Mouse (Mus musculus) forebrain, embryonic 10.5 days (tissue): ENCODE data around the gene Rsc1a1. TPM values are rescaled to one million over a fixed set of nuclear protein-coding genes. Genes with fewer than 3 reads are reported as not detected.

Experiments used
- DNase-seq: peaks from one replicate; pipeline ENCODE4 v3.0.0-alpha.2; 2017; ENCODE audit warnings: low spot score; ENCODE audit errors: extremely low spot score
- H3K27ac ChIP-seq: fragments of 300-500 bp; sonication (generic); 2 replicates; pipeline ENCODE4 v1.5.1; 2016; ENCODE audit warnings: mild to moderate bottlenecking
- H3K27me3 ChIP-seq: fragments of 300-500 bp; sonication (generic); 2 replicates; pipeline ENCODE4 v1.6.1; 2016; ENCODE audit warnings: mild to moderate bottlenecking; ENCODE audit not compliant: poor library complexity, severe bottlenecking
- H3K36me3 ChIP-seq: fragments of 300-500 bp; sonication (generic); replicated peaks from 2 replicates; pipeline ENCODE4 v1.6.1; 2016; ENCODE audit warnings: mild to moderate bottlenecking, moderate library complexity
- H3K4me1 ChIP-seq: fragments of 300-500 bp; sonication (generic); 2 replicates; pipeline ENCODE4 v1.6.1; 2016
- H3K4me3 ChIP-seq: fragments of 300-500 bp; sonication (generic); 2 replicates; pipeline ENCODE4 v1.5.1; 2016; ENCODE audit warnings: mild to moderate bottlenecking, moderate library complexity
- H3K9me3 ChIP-seq: fragments of 300-500 bp; sonication (generic); 2 replicates; pipeline ENCODE4 v1.6.1; 2016; ENCODE audit warnings: mild to moderate bottlenecking, moderate library complexity
- whole genome bisulfite sequencing: fragments of 180-500 bp; shearing (Covaris S2); methylation state at CpG from one replicate; pipeline ENCODE4 v1.1.7; 2016; 5-methylcytosine and 5-hydroxymethylcytosine counted together
- polyA plus RNA-seq: library from polyadenylated mRNA; unstranded; fragments of >200 nt; fragmentation: Nextera tagmentation; extraction: Ambion mirVana; gene quantifications from 2 replicates; pipeline ENCODE4 v1.2.1, GENCODE M21; 2016

Gene Rsc1a1
- polyA plus RNA-seq, 1 experiment from 2014 or later, result 2.5 TPM

DNA sequence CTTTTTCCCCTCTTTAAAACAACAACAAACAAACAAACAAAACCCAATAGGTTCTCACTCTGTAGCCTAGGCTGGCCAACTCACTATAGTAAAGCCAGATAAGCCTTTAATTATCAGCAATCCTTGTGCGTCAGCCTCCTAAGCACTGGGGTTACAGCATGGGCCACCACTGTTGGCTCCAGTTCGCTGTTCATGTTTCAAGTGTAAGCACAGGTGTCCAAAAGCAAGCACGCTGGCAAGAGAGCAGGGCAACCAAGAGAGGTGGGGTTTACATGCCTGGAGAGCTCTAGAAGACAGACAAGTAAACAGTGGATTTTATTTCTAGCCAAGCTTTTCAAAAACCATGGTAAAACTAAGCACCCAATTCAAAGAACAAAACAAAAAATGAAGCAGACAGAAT is 694 bp upstream of the Rsc1a1 start:
- Histone ChIP-seq H3K4me3 (no peak overlapping the region), H3K4me1 (peaks cover 10% of the 10 kb centered on the region), H3K9me3 (no peaks in the 10 kb centered on the region), H3K36me3 (peaks cover 87% of the 10 kb centered on the region), H3K27ac (no peak overlapping the region), H3K27me3 (no peaks in the 10 kb centered on the region)
- 93% methylated on average over 3 of the region's 3 CpGs for WGBS
- no peak for DNase-seq

DNA sequence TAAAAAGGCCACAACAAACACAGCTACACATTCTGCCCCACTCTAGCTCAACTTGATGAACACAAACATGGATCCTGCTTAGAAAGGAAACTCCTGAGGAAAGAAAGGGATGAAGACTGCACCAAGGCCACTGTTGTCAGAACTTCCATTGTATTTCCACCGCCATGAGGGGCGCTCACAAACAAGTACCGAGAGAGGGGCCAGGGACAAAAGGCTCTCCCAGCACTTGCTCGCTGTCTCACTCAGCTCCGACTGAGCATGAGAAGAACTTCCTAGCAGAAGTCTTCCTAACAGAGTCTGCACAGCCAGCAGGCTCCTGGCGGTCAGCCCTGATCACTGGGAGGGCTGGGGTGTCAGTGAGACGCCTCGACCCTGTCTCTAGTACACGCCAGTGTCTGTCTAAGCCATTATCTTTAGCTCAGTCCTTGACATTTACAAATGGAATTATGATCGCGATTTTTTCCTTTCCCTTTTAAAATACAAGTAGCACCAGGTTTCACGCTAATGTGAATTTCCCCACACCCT is 2.6 kb downstream of the Rsc1a1 start:
- Histone ChIP-seq H3K9me3 (no peaks in the 10 kb centered on the region), H3K4me3 (no peak overlapping the region), H3K27ac (0 out of 2 replicates have a peak overlapping the region, but pooled peaks have one; percentile 36), H3K27me3 (no peaks in the 10 kb centered on the region), H3K4me1 (peaks cover 26% of the 10 kb centered on the region), H3K36me3 (peaks cover 63% of the 10 kb centered on the region)
- DNase-seq, result no peak
- 67% methylated on average over 12 of the region's 12 CpGs for WGBS

DNA sequence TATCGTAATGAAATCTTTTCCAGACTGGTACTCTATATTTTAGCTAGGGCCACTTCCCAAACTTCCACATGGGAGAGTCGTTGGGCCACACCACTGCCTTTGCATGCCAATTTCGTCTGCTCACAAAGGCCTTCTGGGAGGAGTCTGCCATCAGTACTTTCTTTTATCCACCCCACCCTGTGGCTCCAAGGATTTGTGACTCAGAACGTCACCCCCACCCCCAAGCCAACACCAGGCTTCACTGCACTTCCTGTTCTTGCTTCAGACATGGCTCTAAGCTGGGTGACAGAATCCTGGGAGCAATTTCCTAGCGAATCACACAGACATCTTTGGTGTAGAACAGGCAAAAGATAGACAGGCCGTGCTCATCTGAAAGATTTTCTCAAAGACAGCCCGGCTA is 3.6 kb downstream of the Rsc1a1 start:
- Histone ChIP-seq H3K27ac (no peak overlapping the region), H3K36me3 (peaks cover 57% of the 10 kb centered on the region)

DNA sequence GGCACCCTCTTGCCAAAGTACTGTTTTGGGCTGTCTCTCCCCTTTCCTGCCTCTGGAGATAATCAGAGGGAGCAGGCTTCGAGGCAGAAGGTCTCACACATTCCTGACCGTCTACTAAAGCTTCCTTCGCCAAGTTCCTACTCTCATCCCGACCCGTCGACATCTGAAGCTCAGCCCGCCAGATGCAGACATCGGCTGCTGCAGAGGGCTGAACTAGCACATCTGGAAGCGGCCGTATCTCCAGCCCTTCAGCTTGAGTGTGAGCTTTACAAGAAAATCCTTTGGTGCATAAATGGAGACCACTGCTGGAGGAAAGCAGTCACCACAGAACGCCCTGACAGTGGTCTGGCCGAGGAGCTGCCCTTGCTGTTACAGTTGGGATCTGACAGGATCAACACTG is 4.5 kb downstream of the Rsc1a1 start:
- no peak for DNase-seq

More for the DNA sequence above, 3.6 kb downstream of the Rsc1a1 start:
- no peaks in the 10 kb centered on the region for H3K9me3 ChIP-seq
- H3K27me3 ChIP-seq, result no peaks in the 10 kb centered on the region
- H3K4me3 ChIP-seq, result no peak overlapping the region
- H3K4me1 ChIP-seq, result peaks cover 26% of the 10 kb centered on the region
- WGBS, result 73% methylated on average over 7 of the region's 7 CpGs
- no peak for DNase-seq

DNA sequence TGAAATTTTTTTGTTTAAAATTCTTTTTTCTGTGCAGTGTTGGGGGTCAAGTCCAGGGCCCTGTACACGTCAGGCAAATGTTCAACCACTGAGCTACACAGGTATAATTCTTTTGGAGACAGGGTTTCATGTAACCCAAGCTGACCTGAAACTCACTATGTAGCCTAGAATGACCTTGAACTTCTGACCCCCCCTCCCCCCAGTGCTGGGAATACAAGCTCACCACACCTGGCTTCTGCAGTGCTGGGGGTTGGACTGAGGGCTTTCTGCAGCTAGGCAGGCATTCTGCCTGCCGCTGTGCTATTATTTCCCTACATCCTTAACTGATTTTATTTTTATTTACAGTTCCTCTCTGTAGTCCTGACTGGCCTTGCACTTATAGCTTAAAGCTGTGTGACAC is 6.4 kb downstream of the Rsc1a1 start:
- H3K27me3 ChIP-seq, result no peaks in the 10 kb centered on the region
- no peak for DNase-seq
- peaks cover 30% of the 10 kb centered on the region for H3K36me3 ChIP-seq
- H3K9me3 ChIP-seq, result no peaks in the 10 kb centered on the region
- H3K4me3 ChIP-seq, result no peak overlapping the region
- H3K4me1 ChIP-seq, result peaks cover 26% of the 10 kb centered on the region
- 90% methylated on average over 2 of the region's 2 CpGs for WGBS
- H3K27ac ChIP-seq, result no peak overlapping the region

More for the DNA sequence above, 4.5 kb downstream of the Rsc1a1 start:
- Histone ChIP-seq H3K27me3 (no peaks in the 10 kb centered on the region), H3K4me3 (no peak overlapping the region), H3K9me3 (no peaks in the 10 kb centered on the region), H3K4me1 (peaks cover 26% of the 10 kb centered on the region), H3K36me3 (peaks cover 48% of the 10 kb centered on the region), H3K27ac (no peak overlapping the region)
- WGBS, result 73% methylated on average over 12 of the region's 12 CpGs

DNA sequence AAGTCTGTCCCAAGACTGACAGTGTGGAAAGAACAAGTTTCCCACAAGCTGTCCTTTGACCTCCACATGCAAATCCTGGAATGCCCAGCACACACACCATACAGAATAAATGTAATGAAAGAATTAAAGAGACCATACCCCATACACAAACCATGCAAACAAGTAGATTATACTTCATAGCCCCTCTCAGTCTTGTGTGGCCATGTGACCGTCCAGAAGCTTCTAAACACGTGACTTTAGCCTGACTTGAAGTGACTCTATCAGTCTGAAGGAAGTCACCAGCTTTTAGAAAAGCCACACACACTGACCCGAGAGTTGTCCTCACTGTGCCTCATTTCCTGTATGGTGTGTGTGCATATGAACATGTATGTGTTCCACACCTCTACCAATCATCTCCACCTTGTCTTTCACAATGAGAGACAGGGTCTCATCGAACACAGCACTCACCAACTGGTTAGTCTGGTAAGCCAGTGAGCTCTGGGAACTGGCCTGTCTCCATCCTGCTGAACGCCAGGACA is 8.9 kb downstream of the Rsc1a1 start:
- Histone ChIP-seq H3K4me1 (peaks cover 17% of the 10 kb centered on the region), H3K9me3 (no peaks in the 10 kb centered on the region), H3K4me3 (no peak overlapping the region), H3K36me3 (peaks cover 8% of the 10 kb centered on the region), H3K27ac (no peak overlapping the region), H3K27me3 (no peaks in the 10 kb centered on the region)
- WGBS, result 89% methylated on average over 5 of the region's 5 CpGs
- no peak for DNase-seq

DNA sequence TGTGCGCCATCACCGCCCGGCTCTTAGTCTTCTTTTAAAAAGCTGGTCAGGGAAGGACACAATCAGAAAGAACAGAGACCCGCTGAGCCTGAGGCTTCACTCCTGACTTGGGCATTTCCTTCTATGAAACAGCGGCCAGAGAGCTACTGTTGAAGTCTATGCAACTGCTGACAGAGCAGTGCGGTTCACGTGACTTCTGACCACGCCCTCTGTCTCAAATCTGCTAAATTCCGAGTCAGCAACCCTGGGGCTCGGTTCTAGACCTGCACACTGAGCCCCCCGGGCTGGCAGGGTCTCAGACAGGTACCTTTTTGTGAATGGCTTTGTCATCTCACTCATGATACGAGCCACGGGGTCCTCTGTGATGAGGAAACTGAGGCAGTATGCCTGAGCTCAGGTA is 13.1 kb downstream of the Rsc1a1 start:
- WGBS, result 82% methylated on average over 13 of the region's 13 CpGs
- H3K27me3 ChIP-seq, result no peaks in the 10 kb centered on the region
- H3K9me3 ChIP-seq, result no peaks in the 10 kb centered on the region
- H3K36me3 ChIP-seq, result no peaks in the 10 kb centered on the region
- no peak overlapping the region for H3K27ac ChIP-seq
- no peak for DNase-seq
- no peaks in the 10 kb centered on the region for H3K4me1 ChIP-seq
- no peak overlapping the region for H3K4me3 ChIP-seq

DNA sequence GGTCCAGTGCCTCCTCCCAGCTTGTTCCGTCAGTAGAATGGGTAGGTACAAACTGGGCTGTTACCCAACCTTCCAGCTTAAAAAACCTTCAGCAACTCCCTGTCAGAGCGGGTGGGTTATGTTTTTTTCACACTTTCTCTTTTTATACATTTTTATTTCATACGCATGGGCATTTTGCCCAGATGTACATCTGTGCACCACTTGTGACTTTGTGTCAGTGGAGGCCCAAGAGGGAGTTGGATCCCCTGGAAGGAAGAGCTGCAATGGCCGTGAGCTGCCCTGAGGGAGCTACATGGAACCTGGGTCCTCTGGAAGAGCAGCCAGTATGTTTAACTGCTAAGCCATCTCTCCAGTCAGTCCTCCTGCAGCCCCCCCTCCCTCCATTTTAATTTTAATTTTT is 14.0 kb downstream of the Rsc1a1 start:
- Histone ChIP-seq H3K4me1 (no peaks in the 10 kb centered on the region), H3K4me3 (no peak overlapping the region), H3K9me3 (no peaks in the 10 kb centered on the region), H3K27ac (no peak overlapping the region), H3K27me3 (no peaks in the 10 kb centered on the region), H3K36me3 (no peaks in the 10 kb centered on the region)
- no peak for DNase-seq
- WGBS, result 90% methylated on average over 4 of the region's 4 CpGs

DNA sequence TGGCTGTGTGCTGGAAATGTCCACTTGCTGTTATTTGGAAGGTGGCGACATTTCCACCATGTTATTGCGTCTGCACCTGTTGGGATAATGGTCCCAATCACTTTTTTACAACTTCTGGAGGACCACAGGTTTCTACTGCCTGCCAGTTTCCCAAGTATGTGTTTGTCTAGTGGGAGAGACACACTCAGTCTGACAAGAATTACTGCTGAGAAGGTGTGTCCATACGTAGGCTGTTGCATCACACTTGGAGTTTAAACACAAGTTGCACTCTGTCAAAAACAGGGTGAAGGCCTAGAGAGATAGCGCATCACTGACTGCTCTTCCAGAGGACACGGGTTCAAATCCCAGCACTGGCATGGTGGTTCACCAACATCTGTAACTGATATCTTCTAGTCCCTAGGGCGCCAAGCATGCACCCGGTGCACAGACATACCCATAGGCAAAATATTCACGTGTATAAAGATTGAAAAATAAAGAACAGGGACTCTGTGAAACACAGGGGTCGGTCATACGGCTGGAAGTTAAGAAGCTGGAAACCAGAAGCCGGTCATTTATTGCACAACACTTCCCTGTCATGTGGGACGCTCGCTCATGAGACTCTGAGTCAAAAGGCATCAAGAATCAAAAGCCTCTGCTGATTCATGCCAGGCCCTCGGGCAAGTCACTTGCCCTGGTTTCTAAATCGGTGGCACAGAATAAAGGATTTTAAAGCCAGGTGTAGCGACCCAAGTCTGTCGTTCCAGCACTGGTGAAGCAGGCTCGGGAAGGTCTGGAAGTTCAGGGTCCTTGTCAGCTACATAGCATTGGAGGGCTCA is 15.3 kb downstream of the Rsc1a1 start:
- H3K27ac ChIP-seq, result no peak overlapping the region
- 91% methylated on average over 18 of the region's 18 CpGs for WGBS
- no peaks in the 10 kb centered on the region for H3K9me3 ChIP-seq
- no peak for DNase-seq
- peaks cover 3% of the 10 kb centered on the region for H3K4me1 ChIP-seq
- H3K36me3 ChIP-seq, result no peaks in the 10 kb centered on the region
- H3K4me3 ChIP-seq, result no peak overlapping the region
- H3K27me3 ChIP-seq, result peaks cover 3% of the 10 kb centered on the region; the same call in 1 of the 2 replicates

DNA sequence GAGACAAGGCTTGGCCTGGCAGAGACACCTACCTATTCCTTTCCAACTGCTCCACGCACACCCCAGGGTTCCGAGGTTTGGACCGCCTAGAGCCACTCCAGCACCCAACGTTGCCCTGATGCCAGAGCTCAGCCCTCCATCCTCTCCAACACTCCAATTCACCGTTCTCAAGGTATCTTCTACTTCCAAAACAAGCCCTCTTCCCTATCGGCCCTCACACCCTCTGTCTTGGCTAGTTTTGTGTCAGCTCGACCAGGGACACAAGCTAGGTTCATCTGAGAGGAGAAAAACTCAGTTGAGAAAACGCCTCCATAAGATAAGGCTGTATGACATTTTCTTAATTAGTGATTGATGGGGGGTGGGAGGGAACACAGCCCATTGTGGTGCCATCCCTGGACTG is 20.6 kb downstream of the Rsc1a1 start, which contains the start of gene Plekhm2:
Plekhm2 (minus strand) TSS at position 101 of the 400 bp plus-strand sequence.
- WGBS, result 71% methylated on average over 8 of the region's 8 CpGs
- no peaks in the 10 kb centered on the region for H3K9me3 ChIP-seq
- peaks cover 26% of the 10 kb centered on the region for H3K4me1 ChIP-seq
- DNase-seq, result no peak
- H3K36me3 ChIP-seq, result peaks cover 21% of the 10 kb centered on the region
- H3K4me3 ChIP-seq, result peak within 1 kb of the TSS; percentile 87
- peaks cover 3% of the 10 kb centered on the region; the same call in 1 of the 2 replicates for H3K27me3 ChIP-seq
- H3K27ac ChIP-seq, result peak within 1 kb of the TSS; percentile 90

DNA sequence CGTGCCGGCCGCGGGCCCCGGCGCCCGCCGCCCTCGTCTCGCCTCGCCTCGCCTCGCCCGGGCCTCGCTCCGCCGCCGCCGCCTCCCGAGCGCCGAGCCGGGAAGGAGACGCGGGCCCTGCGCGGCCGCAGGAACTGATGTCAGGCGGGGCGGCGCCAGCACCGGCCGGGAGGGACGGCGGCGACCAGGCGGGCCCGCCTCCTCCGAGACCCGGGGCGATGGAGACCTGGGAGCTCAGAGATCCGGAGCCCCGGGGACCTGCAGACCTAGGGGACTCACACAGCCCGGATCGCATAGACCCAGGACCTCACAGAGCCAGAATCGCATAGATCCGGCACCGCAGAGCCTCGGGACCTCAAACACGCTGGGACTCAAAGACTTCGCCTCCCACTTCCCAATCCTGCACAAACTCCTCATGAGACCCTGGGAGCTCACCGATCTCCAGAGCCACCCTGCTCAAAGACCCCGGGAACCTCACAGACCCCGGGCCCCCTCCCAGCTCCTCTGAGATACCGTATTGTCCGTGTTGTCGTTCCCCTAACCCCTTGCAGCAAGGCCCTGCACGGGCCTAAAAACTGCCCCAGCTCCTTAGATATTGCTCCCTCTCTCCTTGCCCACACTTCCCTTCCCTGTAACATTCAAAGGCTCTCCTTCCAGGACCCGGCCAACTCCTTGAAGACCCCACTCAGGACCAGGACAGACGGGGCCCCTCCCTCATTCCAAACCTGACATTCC is 21.2 kb downstream of the Rsc1a1 start:
- peak; percentile 61 for DNase-seq
- Histone ChIP-seq H3K9me3 (no peaks in the 10 kb centered on the region), H3K27ac (peak overlapping the region; percentile 90), H3K36me3 (peaks cover 25% of the 10 kb centered on the region), H3K4me1 (peaks cover 26% of the 10 kb centered on the region), H3K4me3 (peak overlapping the region; percentile 87), H3K27me3 (peaks cover 3% of the 10 kb centered on the region; the same call in 1 of the 2 replicates)
- WGBS, result 3% methylated on average over 59 of the region's 60 CpGs

DNA sequence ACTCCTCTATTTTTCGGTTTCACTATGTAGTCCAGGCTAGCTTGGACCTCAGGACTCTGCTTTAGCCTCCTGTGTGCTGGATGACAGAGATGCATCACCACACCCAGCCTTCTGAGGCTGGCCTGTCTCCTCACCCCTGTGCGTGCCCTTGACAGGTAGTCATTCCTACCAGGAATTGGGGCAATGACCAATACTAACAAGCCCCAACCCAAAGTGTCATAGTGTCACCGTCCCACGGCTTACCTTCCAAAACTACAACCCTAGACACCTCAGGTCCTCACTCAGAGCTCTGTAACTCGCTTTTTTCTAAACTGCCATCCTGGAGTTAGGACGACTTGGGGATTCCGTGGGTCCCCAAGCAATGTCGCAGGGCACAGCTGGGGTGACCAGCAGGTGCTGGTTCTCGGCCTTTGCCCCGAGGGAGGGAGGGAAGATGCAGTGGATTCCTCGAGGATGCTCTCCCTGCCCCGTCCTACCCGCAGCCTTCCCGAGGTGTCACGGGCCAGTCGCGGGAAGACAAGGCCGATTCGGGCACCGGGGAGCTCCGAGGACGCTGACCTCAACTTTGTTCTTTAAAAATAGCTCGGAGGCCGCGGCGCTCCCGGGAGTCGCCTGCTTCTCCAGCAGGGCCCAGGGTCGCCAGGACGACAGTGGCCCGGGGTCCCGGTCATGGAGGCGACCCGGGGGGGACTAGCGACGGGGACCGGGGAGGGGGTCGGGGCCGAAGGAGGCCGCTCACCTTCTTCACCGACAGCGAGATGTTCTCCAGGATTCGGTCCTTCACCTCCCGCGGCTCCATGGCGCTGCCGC is 22.1 kb downstream of the Rsc1a1 start:
- peaks cover 26% of the 10 kb centered on the region for H3K4me1 ChIP-seq
- WGBS, result 5% methylated on average over 47 of the region's 47 CpGs
- peak overlapping the region; percentile 90 for H3K27ac ChIP-seq
- peak; percentile 50 for DNase-seq
- peak overlapping the region; percentile 87 for H3K4me3 ChIP-seq
- H3K27me3 ChIP-seq, result peaks cover 3% of the 10 kb centered on the region; the same call in 1 of the 2 replicates
- H3K36me3 ChIP-seq, result peaks cover 32% of the 10 kb centered on the region
- H3K9me3 ChIP-seq, result no peaks in the 10 kb centered on the region
